Mouse (Mus musculus) cortical plate, adult 2 months (tissue): ENCODE data around the gene Cacna2d1.

Source experiments
- CTCF ChIP-seq: fragments of 200-500 bp; IDR thresholded peaks from 2 replicates; pipeline ENCODE4 v1.5.1; 2011; ENCODE audit warnings: mild to moderate bottlenecking, control low read depth, low read length; ENCODE audit not compliant: insufficient read depth; ENCODE audit errors: extremely low read depth
- POLR2A ChIP-seq: fragments of 200-500 bp; IDR thresholded peaks from 2 replicates; pipeline ENCODE4 v1.6.1; 2011; ENCODE audit warnings: mild to moderate bottlenecking, low read length, control low read depth; ENCODE audit not compliant: insufficient read depth; ENCODE audit errors: extremely low read depth

DNA sequence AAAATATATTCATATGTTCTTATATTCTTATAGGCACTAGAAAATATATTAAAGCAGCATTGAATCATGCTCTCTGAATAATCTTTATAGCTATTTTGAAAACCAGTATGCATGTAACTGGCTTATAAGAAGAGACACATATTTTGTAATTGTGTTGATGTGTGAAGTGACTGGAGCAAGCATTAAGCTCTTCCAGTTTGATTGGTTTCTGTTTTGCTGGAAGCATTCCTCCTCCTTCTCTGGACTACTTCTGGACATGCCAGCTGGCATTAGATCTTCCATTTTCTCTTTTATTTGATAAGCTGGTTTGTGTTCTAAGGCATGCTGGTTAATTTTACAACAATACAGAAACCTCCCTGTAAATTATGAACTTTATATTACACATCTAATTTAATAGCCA, 228.8 kb downstream of the Cacna2d1 start:
- TF ChIP-seq POLR2A (no peak), CTCF (no peak)
